Mouse (Mus musculus): ENCODE data around the gene Myo1b.

Myo1b gene

DNA sequence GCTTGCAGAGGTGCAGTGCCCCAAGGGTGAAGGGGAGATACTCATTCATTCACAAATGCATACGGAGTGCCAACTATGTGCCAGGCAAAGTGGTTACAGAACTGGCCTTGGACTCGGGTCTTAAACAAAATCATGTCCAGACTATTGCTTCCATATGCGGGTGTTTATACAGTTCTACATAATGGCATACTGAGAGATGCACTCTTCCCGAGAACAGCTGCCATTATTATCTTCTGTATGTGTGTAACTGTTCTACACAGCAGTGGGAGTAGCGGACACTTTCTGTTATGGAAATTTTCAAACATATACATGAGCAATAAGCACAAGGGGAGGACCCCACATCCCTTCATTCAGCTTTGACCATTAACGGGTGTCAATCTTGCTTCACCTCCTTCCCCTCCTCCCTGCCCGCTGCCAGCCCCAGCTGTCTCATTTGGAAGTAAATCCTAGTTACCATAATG, 117.8 kb downstream of the Myo1b start:
- DNase-seq (ENCODE audit: low read depth in 2 of 2, low spot score in 2 of 2) = no peak

GRCm38 (mm10) chr1:51795586-51796309, 120.1 kb downstream of the Myo1b start:
- DNase-seq (ENCODE audit: low read depth in 2 of 2, low spot score in 2 of 2) = no peak

GRCm38 (mm10) chr1:51789269-51789668, 126.6 kb downstream of the Myo1b start:
- no peak for DNase-seq (ENCODE audit: low read depth in 2 of 2, low spot score in 2 of 2)

GRCm38 (mm10) chr1:51782091-51782490, 133.8 kb downstream of the Myo1b start:
- DNase-seq (ENCODE audit: low read depth in 2 of 2, low spot score in 2 of 2) = no peak

- DNase-seq (ENCODE audit: low read depth in 2 of 2, low spot score in 2 of 2) = no peak
Measured at GRCm38 (mm10) chr1:51780357-51780756, 135.5 kb downstream of the Myo1b start.

DNA sequence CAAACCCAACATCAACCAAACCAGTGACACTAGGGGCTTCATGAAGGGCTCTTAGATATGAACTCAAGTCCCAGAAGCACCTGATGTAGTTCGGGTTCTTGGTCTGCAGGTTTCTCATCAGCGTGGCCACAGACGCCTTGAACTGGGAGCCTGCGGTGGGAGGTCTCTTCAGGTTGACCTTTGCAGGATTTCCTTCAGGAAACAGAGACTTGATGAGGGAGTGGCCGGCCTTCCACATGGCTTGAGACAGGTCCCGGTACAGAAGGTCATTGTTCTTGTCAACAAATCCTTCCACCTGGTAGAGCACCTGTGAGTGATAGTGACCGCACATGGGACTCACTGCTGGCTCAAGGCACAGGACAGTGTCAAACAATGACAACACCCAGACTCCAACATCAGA, 137.6 kb downstream of the Myo1b start:
- DNase-seq (ENCODE audit: low read depth in 2 of 2, low spot score in 2 of 2) = no peak

DNA sequence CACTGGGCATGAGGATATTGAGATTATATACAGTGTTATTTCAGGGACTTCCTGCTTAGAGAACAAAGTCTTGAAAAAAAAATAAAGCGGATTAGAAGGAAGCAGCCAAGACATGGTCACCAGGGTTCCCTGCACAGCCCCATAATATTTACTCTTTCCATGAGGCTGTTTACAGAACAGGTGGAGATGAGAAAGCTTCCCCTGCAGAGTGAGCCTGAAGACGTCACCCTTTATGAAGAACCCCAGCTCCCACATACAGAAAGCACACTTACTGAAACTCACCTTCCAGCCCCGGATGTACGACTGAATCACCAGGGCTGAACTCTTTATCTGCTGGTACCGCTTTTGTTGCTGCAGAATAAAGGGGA, 145.4 kb downstream of the Myo1b start:
- DNase-seq (ENCODE audit: low read depth in 2 of 2, low spot score in 2 of 2) = no peak

- no peak for DNase-seq (ENCODE audit: low read depth in 2 of 2, low spot score in 2 of 2)
Measured at GRCm38 (mm10) chr1:51769815-51770503, 145.9 kb downstream of the Myo1b start.

GRCm38 (mm10) chr1:51766271-51766670, 149.6 kb downstream of the Myo1b start:
- DNase-seq (ENCODE audit: low read depth in 2 of 2, low spot score in 2 of 2) = no peak

DNA sequence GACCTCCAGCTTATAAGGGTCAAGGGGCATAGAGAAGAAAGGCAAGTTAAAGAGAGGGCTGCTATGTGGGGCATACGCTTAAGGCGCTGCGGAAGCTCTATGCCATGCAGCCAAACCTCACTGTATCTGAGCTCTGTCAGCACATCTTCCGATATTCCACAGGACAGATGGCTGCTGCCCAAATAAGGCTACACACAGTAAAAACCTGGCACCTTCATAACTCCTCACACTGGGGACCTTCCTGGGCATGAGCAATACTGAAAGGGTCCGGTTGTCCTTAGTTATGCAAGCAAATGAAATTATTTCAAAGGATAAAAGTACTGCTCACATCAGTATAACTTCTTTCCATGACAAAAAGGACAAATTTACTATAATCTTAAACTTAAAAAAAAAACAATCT, 150.7 kb downstream of the Myo1b start:
- DNase-seq (ENCODE audit: low read depth in 2 of 2, low spot score in 2 of 2) = no peak

DNA sequence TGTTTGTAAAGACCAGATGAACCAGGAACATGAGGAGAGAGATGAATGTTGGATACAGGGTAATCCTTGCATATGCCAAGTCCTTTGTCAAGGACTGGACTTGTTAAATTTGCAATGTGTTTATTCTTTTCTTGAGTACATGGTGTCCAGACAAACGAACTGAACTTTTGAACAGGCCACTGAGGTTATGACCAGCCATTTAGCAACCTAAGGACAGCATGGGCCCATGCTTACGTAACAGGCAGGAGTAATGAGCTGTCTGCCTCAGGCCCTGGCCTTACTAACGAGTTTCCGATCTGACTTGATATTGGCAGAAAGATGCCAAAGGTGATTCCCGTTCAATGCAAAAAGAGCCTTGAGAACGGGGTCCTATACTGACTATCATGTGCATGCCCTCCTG, 156.2 kb downstream of the Myo1b start:
- DNase-seq (ENCODE audit: low read depth in 2 of 2, low spot score in 2 of 2) = no peak

GRCm38 (mm10) chr1:51758326-51759109, 157.4 kb downstream of the Myo1b start:
- DNase-seq (ENCODE audit: low read depth in 2 of 2, low spot score in 2 of 2) = no peak

DNA sequence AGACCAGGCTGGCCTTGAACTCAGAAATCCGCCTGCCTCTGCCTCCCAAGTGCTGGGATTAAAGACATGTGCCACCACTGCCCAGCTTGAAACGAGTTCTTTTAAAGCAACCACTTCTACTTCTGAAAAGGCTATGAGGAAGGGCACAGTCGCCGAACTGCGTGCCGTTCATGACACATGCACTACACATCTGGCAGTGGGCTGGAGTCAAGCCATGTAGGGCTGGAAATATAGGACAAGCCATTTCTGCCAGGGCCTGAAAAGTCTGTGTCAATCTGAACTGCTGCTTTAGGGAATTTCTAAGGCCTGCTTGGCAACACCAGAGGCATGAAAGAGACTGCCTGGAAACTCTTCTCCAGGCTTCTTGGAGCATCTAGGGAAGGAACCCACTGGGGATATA, 162.2 kb downstream of the Myo1b start:
- no peak for DNase-seq (ENCODE audit: low read depth in 2 of 2, low spot score in 2 of 2)

GRCm38 (mm10) chr1:51751006-51751405, 164.9 kb downstream of the Myo1b start:
- no peak for DNase-seq (ENCODE audit: low read depth in 2 of 2, low spot score in 2 of 2)

GRCm38 (mm10) chr1:51748306-51748705, 167.6 kb downstream of the Myo1b start:
- DNase-seq (ENCODE audit: low read depth in 2 of 2, low spot score in 2 of 2) = no peak

- no peak for DNase-seq (ENCODE audit: low read depth in 2 of 2, low spot score in 2 of 2)
Measured at GRCm38 (mm10) chr1:51747494-51747893, 168.4 kb downstream of the Myo1b start.

- DNase-seq (ENCODE audit: low read depth in 2 of 2, low spot score in 2 of 2) = no peak
Measured at GRCm38 (mm10) chr1:51746711-51747240, 169.1 kb downstream of the Myo1b start.

DNA sequence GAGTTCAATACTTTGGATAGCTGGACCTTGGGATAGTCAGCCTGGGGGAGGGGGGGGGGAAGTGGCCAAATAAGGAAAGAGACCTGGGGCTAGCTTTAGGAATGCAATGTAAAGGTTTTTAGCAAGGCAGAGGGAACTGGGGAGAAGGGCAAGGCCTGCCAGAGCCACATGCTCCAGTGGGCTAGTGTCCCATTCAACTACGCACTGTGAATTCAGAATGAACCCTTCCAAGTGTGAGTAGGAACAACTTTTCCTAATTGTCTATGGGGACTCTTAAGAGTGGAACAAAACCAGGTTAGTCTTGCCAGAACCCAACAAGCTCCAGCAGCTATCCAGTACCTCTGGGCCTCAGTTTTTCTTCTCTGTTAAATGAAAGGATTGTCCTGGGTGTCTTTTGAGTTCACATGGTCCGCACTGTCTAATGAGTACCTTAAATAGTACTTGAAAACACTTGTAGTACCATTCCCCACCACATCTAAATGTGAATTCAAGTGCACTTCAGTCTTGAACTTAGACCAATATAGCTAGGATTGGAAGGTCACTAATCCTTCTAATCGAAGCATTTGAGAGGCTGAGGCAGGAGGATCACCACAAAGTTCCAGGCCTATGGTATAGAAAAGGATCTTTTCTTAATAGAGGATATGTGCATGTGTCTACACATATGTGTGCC, 172.0 kb downstream of the Myo1b start:
- DNase-seq (ENCODE audit: low read depth in 2 of 2, low spot score in 2 of 2) = no peak

DNA sequence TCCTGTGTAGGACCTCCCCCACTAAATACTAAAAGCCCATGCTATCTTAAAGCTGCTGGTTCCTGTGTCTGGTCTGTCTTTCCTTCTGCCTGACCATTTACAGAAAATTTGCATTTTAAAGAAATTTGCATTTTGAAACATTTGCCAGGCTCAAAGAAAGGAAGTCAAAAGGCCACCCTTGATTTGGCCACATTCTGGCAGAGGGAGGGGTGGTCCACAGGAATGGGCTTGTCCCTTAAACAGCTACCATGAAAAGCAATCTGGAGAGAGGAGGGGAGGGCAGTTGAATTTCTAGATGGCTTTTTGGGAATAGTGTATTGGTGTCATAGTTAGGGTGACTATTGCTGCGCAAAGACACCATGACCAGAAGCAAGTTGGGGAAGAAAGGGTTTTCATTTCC, 173.3 kb downstream of the Myo1b start:
- DNase-seq (ENCODE audit: low read depth in 2 of 2, low spot score in 2 of 2) = no peak

GRCm38 (mm10) chr1:51740626-51741231, 175.1 kb downstream of the Myo1b start:
- no peak for DNase-seq (ENCODE audit: low read depth in 2 of 2, low spot score in 2 of 2)
